24 mouse cellular contexts compared by ENCODE assay signal in the genomic region with DNA sequence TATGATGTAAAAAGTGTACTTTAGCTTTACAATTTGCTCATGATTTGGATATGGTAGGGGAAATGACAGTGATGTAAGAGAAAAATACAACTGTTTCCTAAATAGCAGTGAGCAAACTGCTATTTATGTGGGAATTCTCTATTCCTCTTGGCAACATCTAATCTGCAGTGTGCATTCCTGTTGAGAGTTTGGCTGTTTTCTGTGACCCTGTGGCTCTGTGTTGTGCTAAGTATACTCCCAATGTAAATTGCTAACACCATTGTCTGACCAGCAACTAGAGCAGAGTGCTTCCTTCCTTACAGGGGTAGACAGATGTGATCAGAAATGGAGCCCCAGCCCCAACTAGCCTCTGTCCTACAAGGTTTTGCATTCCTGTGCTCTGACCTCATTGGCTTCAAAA.
DNase-seq lines count a peak whose midpoint lies in the region; ATAC-seq lines count a peak whose summit lies in the region.
"Had no signal": no experiment of that assay in that cellular context is flagged by ENCODE, and none has a peak within 500 bp of the region (broad histone marks: within the 10 kb centered on the region; RNA-seq: fewer than 3 reads in every experiment).

No protein-coding gene starts in this region.

- H3K4me3 ChIP-seq in heart, embryonic 16.5 days (ENCODE audit: low read length): no peak overlapping the region
- no peak overlapping the region for H3K4me3 ChIP-seq in heart, embryonic 11.5 days (ENCODE audit: low read depth, low read length)
- no peak overlapping the region for H3K4me3 ChIP-seq in midbrain, embryonic 11.5 days (ENCODE audit: low read depth, low read length)
- no peak overlapping the region for H3K4me3 ChIP-seq in midbrain, embryonic 14.5 days (replicated peaks; ENCODE audit: low read depth, low read length)
- H3K4me3 ChIP-seq: embryonic facial prominence, embryonic 15.5 days; erythroblast, embryonic 14.5 days; forebrain, embryonic 10.5 days; gastrocnemius, adult 2 months; hindbrain, embryonic 12.5 days had no signal

- H3K9ac ChIP-seq in heart, embryonic 16.5 days (ENCODE audit: low read length): no peak overlapping the region
- H3K9ac ChIP-seq in heart, embryonic 11.5 days (ENCODE audit: low read depth, low read length): no peak overlapping the region
- no peak overlapping the region for H3K9ac ChIP-seq in midbrain, embryonic 11.5 days (ENCODE audit: low read length)
- H3K9ac ChIP-seq in midbrain, embryonic 14.5 days (replicated peaks; ENCODE audit: low read length): no peak overlapping the region
- H3K9ac ChIP-seq: embryonic facial prominence, embryonic 15.5 days; hindbrain, embryonic 12.5 days had no signal

- no peak for DNase-seq in cerebellum, postnatal 4 days (ENCODE audit: low spot score in 2 of 2)
- peak; percentile 79 for DNase-seq in midbrain, embryonic 11.5 days (ENCODE audit: low spot score, missing footprints)
- no peak for DNase-seq in midbrain, embryonic 14.5 days
- no peak for DNase-seq in T-cell, adult 2 months (ENCODE audit: low spot score)
- no peak for DNase-seq in left cerebral cortex, adult 8-10 months (ENCODE audit: low spot score in 2 of 2)
- DNase-seq: adrenal gland, postnatal 14 days; cerebellum, adult 8-10 months; embryo, embryonic 11 days; gastrocnemius, adult 2 months; gastrocnemius, postnatal 25 days; heart, postnatal 10 days; heart, postnatal 4 days; kidney, adult 8-10 months had no signal

- no peak overlapping the region for H3K27ac ChIP-seq in heart, embryonic 16.5 days (ENCODE audit: low read length)
- no peak overlapping the region for H3K27ac ChIP-seq in heart, embryonic 11.5 days (ENCODE audit: low read depth, low read length)
- no peak overlapping the region for H3K27ac ChIP-seq in midbrain, embryonic 11.5 days (ENCODE audit: low read depth, low read length)
- H3K27ac ChIP-seq in midbrain, embryonic 14.5 days (replicated peaks; ENCODE audit: low read depth, low read length): no peak overlapping the region
- H3K27ac ChIP-seq: embryonic facial prominence, embryonic 15.5 days; forebrain, embryonic 10.5 days; gastrocnemius, adult 2 months; hindbrain, embryonic 12.5 days; hindbrain, postnatal 0 days had no signal

- H3K9me3 ChIP-seq in heart, embryonic 16.5 days (replicated peaks; ENCODE audit: control insufficient read depth, low read length): no peaks in the 10 kb centered on the region
- no peaks in the 10 kb centered on the region for H3K9me3 ChIP-seq in heart, embryonic 11.5 days (replicated peaks; ENCODE audit: control insufficient read depth, low read length)
- no peaks in the 10 kb centered on the region for H3K9me3 ChIP-seq in midbrain, embryonic 11.5 days (ENCODE audit: control insufficient read depth, low read length)
- H3K9me3 ChIP-seq in midbrain, embryonic 14.5 days (ENCODE audit: control insufficient read depth, low read length): no peaks in the 10 kb centered on the region
- H3K9me3 ChIP-seq: embryonic facial prominence, embryonic 15.5 days; forebrain, embryonic 10.5 days; hindbrain, embryonic 12.5 days had no signal

- H3K27me3 ChIP-seq in heart, embryonic 16.5 days (ENCODE audit: control insufficient read depth, insufficient read depth, low read length): no peaks in the 10 kb centered on the region
- H3K27me3 ChIP-seq in heart, embryonic 11.5 days (ENCODE audit: control insufficient read depth, insufficient read depth, low read length): no peaks in the 10 kb centered on the region
- H3K27me3 ChIP-seq in midbrain, embryonic 11.5 days (ENCODE audit: control insufficient read depth, insufficient read depth, low read length): no peaks in the 10 kb centered on the region
- H3K27me3 ChIP-seq in midbrain, embryonic 14.5 days (ENCODE audit: control insufficient read depth, insufficient read depth, low read length): no peaks in the 10 kb centered on the region
- H3K27me3 ChIP-seq: embryonic facial prominence, embryonic 15.5 days; hindbrain, embryonic 12.5 days; Patski had no signal

- H3K4me2 ChIP-seq in heart, embryonic 16.5 days (ENCODE audit: low read depth, low read length): no peak overlapping the region
- H3K4me2 ChIP-seq in heart, embryonic 11.5 days: no peak overlapping the region
- no peak overlapping the region for H3K4me2 ChIP-seq in midbrain, embryonic 11.5 days
- no peak overlapping the region for H3K4me2 ChIP-seq in midbrain, embryonic 14.5 days (ENCODE audit: low read length)
- H3K4me2 ChIP-seq: embryonic facial prominence, embryonic 15.5 days; hindbrain, embryonic 12.5 days had no signal

- no peaks in the 10 kb centered on the region for H3K4me1 ChIP-seq in heart, embryonic 16.5 days (ENCODE audit: control insufficient read depth, insufficient read depth, low read length)
- no peaks in the 10 kb centered on the region for H3K4me1 ChIP-seq in heart, embryonic 11.5 days (ENCODE audit: control insufficient read depth, insufficient read depth, low read length)
- H3K4me1 ChIP-seq in midbrain, embryonic 11.5 days (ENCODE audit: control insufficient read depth, insufficient read depth, low read length): no peaks in the 10 kb centered on the region
- H3K4me1 ChIP-seq in midbrain, embryonic 14.5 days (ENCODE audit: control insufficient read depth, insufficient read depth, low read length): no peaks in the 10 kb centered on the region
- H3K4me1 ChIP-seq: embryonic facial prominence, embryonic 15.5 days; hindbrain, embryonic 12.5 days had no signal

- peaks cover 5% of the 10 kb centered on the region for H3K36me3 ChIP-seq in heart, embryonic 16.5 days (ENCODE audit: control insufficient read depth, insufficient read depth)
- 0 out of 2 replicates have a peak, but pooled peaks cover 2% of the 10 kb centered on the region for H3K36me3 ChIP-seq in heart, embryonic 11.5 days (ENCODE audit: control insufficient read depth, insufficient read depth, low read length)
- no peaks in the 10 kb centered on the region for H3K36me3 ChIP-seq in midbrain, embryonic 11.5 days (ENCODE audit: control insufficient read depth, insufficient read depth, low read length)
- H3K36me3 ChIP-seq in midbrain, embryonic 14.5 days (ENCODE audit: control insufficient read depth, insufficient read depth, low read length): peaks cover 12% of the 10 kb centered on the region; the same call in 1 of the 2 replicates

- ATAC-seq in cerebellum, adult (ENCODE audit: insufficient number of reproducible peaks, low FRiP score, low TSS enrichment): peak; percentile 75
- 0 out of 2 replicates have a peak, but pooled peaks have one; percentile 28 for ATAC-seq in heart, embryonic 16.5 days (replicated peaks; ENCODE audit: extremely low read depth, insufficient read depth, low FRiP score)
- ATAC-seq in heart, embryonic 11.5 days (replicated peaks; ENCODE audit: insufficient number of reproducible peaks, low FRiP score, low TSS enrichment): no peak
- no peak for ATAC-seq in midbrain, embryonic 11.5 days (ENCODE audit: low FRiP score)
- ATAC-seq in midbrain, embryonic 14.5 days (ENCODE audit: low FRiP score, low TSS enrichment): no peak
- ATAC-seq: forebrain, embryonic 14.5 days; hindbrain, postnatal 0 days; intestine, embryonic 16.5 days; Patski had no signal

Comparison
In these comparisons a context has a peak if more than half of its experiments do, and no peak if none do; other contexts are left out.
1. ATAC-seq: peak in cerebellum, adult (single experiment) and heart, embryonic 16.5 days (single experiment); none in heart, embryonic 11.5 days (single experiment), midbrain, embryonic 11.5 days (single experiment) and midbrain, embryonic 14.5 days (single experiment).